Mouse (Mus musculus): Measurements from ENCODE around the gene Plaur. TPM values are rescaled to one million over a fixed set of nuclear protein-coding genes. Genes with fewer than 3 reads are reported as not detected.
A peak's percentile ranks its signal among the peaks of the same experiment; 100 is the strongest.

Plaur gene
- polyA plus RNA-seq, 1 experiment, result 191 TPM

- Histone ChIP-seq H3ac (ENCODE audit: control insufficient read depth, insufficient read length, low read depth) (peak overlapping the region; percentile 38), H3K36me3 (ENCODE audit: control insufficient read depth, insufficient read depth) (no peaks in the 10 kb centered on the region), H3K27me3 (ENCODE audit: control insufficient read depth, insufficient read depth, insufficient read length) (no peaks in the 10 kb centered on the region), H3K79me3 (ENCODE audit: low read depth) (peaks cover 5% of the 10 kb centered on the region), H3K4me3 (ENCODE audit: insufficient read depth, poor library complexity, severe bottlenecking) (peak overlapping the region; percentile 11), H3K79me2 (ENCODE audit: control insufficient read depth, insufficient read depth) (peaks cover 7% of the 10 kb centered on the region)
- TF ChIP-seq MAX (IDR thresholded peaks at IDR 0.05) (no peak), CTCF (IDR thresholded peaks at IDR 0.05; ENCODE audit: control insufficient read depth, insufficient read depth, insufficient read length) (no peak), USF1 (IDR thresholded peaks at IDR 0.05; ENCODE audit: low read depth) (no peak), FOSL1 (IDR thresholded peaks at IDR 0.05; ENCODE audit: insufficient read depth, low read length, poor library complexity, severe bottlenecking) (no peak), CEBPB (IDR thresholded peaks at IDR 0.05; ENCODE audit: low read depth) (no peak), MYOD1 (IDR thresholded peaks at IDR 0.05; ENCODE audit: control insufficient read depth, insufficient read length, low read depth) (no peak)
These were observed 4.4 kb upstream of the Plaur start for GRCm38 (mm10) chr7:24457726-24458370.

GRCm38 (mm10) chr7:24459440-24459839 is 2.8 kb upstream of the Plaur start:
- Histone ChIP-seq H3K4me3 (ENCODE audit: insufficient read depth, poor library complexity, severe bottlenecking) (peak overlapping the region; percentile 11), H3K79me2 (ENCODE audit: control insufficient read depth, insufficient read depth) (peaks cover 23% of the 10 kb centered on the region), H3K79me3 (ENCODE audit: low read depth) (peaks cover 21% of the 10 kb centered on the region), H3K27me3 (ENCODE audit: control insufficient read depth, insufficient read depth, insufficient read length) (no peaks in the 10 kb centered on the region), H3ac (ENCODE audit: control insufficient read depth, insufficient read length, low read depth) (no peak overlapping the region), H3K36me3 (ENCODE audit: control insufficient read depth, insufficient read depth) (peaks cover 8% of the 10 kb centered on the region)
- no peak for TF ChIP-seq FOSL1 (IDR thresholded peaks at IDR 0.05; ENCODE audit: insufficient read depth, low read length, poor library complexity, severe bottlenecking)
- no peak for TF ChIP-seq MYOG (IDR thresholded peaks at IDR 0.05; ENCODE audit: control insufficient read depth, extremely low read depth, insufficient read length)
- no peak for TF ChIP-seq CTCF (IDR thresholded peaks at IDR 0.05; ENCODE audit: control insufficient read depth, insufficient read depth, insufficient read length)
- no peak for TF ChIP-seq MAX (IDR thresholded peaks at IDR 0.05)
- TF ChIP-seq CEBPB (IDR thresholded peaks at IDR 0.05; ENCODE audit: low read depth), result no peak
- TF ChIP-seq MYOD1 (IDR thresholded peaks at IDR 0.05; ENCODE audit: control insufficient read depth, insufficient read length, low read depth), result no peak
- no peak for TF ChIP-seq USF1 (IDR thresholded peaks at IDR 0.05; ENCODE audit: low read depth)

GRCm38 (mm10) chr7:24459843-24460242 is 2.4 kb upstream of the Plaur start:
- TF ChIP-seq CEBPB (IDR thresholded peaks at IDR 0.05; ENCODE audit: low read depth) (peak; percentile 15), FOSL1 (IDR thresholded peaks at IDR 0.05; ENCODE audit: insufficient read depth, low read length, poor library complexity, severe bottlenecking) (no peak)
- Histone ChIP-seq H3K79me2 (ENCODE audit: control insufficient read depth, insufficient read depth) (peaks cover 27% of the 10 kb centered on the region), H3K79me3 (ENCODE audit: low read depth) (peaks cover 25% of the 10 kb centered on the region), H3K4me3 (ENCODE audit: insufficient read depth, poor library complexity, severe bottlenecking) (no peak overlapping the region), H3K36me3 (ENCODE audit: control insufficient read depth, insufficient read depth) (peaks cover 12% of the 10 kb centered on the region), H3ac (ENCODE audit: control insufficient read depth, insufficient read length, low read depth) (no peak overlapping the region), H3K27me3 (ENCODE audit: control insufficient read depth, insufficient read depth, insufficient read length) (no peaks in the 10 kb centered on the region)

GRCm38 (mm10) chr7:24461376-24462051 is 770 bp upstream of the Plaur start:
- Histone ChIP-seq H3K36me3 (ENCODE audit: control insufficient read depth, insufficient read depth) (peaks cover 29% of the 10 kb centered on the region), H3K79me2 (ENCODE audit: control insufficient read depth, insufficient read depth) (peaks cover 44% of the 10 kb centered on the region), H3ac (ENCODE audit: control insufficient read depth, insufficient read length, low read depth) (no peak overlapping the region), H3K4me3 (ENCODE audit: insufficient read depth, poor library complexity, severe bottlenecking) (no peak overlapping the region), H3K27me3 (ENCODE audit: control insufficient read depth, insufficient read depth, insufficient read length) (no peaks in the 10 kb centered on the region), H3K79me3 (ENCODE audit: low read depth) (peaks cover 42% of the 10 kb centered on the region)
- TF ChIP-seq MAX (IDR thresholded peaks at IDR 0.05) (no peak), FOSL1 (IDR thresholded peaks at IDR 0.05; ENCODE audit: insufficient read depth, low read length, poor library complexity, severe bottlenecking) (no peak), USF1 (IDR thresholded peaks at IDR 0.05; ENCODE audit: low read depth) (no peak), MYOD1 (IDR thresholded peaks at IDR 0.05; ENCODE audit: control insufficient read depth, insufficient read length, low read depth) (no peak)

GRCm38 (mm10) chr7:24466835-24467234 is 4.6 kb downstream of the Plaur start:
- no peak overlapping the region for H3K4me3 ChIP-seq (ENCODE audit: insufficient read depth, poor library complexity, severe bottlenecking)
- H3K27me3 ChIP-seq (ENCODE audit: control insufficient read depth, insufficient read depth, insufficient read length), result no peaks in the 10 kb centered on the region
- peaks cover 69% of the 10 kb centered on the region for H3K79me2 ChIP-seq (ENCODE audit: control insufficient read depth, insufficient read depth)
- peaks cover 65% of the 10 kb centered on the region for H3K79me3 ChIP-seq (ENCODE audit: low read depth)
- TF ChIP-seq USF1 (IDR thresholded peaks at IDR 0.05; ENCODE audit: low read depth), result no peak
- TF ChIP-seq CEBPB (IDR thresholded peaks at IDR 0.05; ENCODE audit: low read depth), result no peak
- TF ChIP-seq CTCF (IDR thresholded peaks at IDR 0.05; ENCODE audit: control insufficient read depth, insufficient read depth, insufficient read length), result no peak
- TF ChIP-seq MYOD1 (IDR thresholded peaks at IDR 0.05; ENCODE audit: control insufficient read depth, insufficient read length, low read depth), result no peak
- TF ChIP-seq FOSL1 (IDR thresholded peaks at IDR 0.05; ENCODE audit: insufficient read depth, low read length, poor library complexity, severe bottlenecking), result no peak
- no peak for TF ChIP-seq MYOG (IDR thresholded peaks at IDR 0.05; ENCODE audit: control insufficient read depth, extremely low read depth, insufficient read length)
- no peak for TF ChIP-seq MAX (IDR thresholded peaks at IDR 0.05)
- peaks cover 68% of the 10 kb centered on the region for H3K36me3 ChIP-seq (ENCODE audit: control insufficient read depth, insufficient read depth)
- no peak overlapping the region for H3ac ChIP-seq (ENCODE audit: control insufficient read depth, insufficient read length, low read depth)

- Histone ChIP-seq H3K79me3 (ENCODE audit: low read depth) (peaks cover 61% of the 10 kb centered on the region), H3ac (ENCODE audit: control insufficient read depth, insufficient read length, low read depth) (no peak overlapping the region), H3K4me3 (ENCODE audit: insufficient read depth, poor library complexity, severe bottlenecking) (no peak overlapping the region), H3K36me3 (ENCODE audit: control insufficient read depth, insufficient read depth) (peaks cover 78% of the 10 kb centered on the region), H3K27me3 (ENCODE audit: control insufficient read depth, insufficient read depth, insufficient read length) (no peaks in the 10 kb centered on the region), H3K79me2 (ENCODE audit: control insufficient read depth, insufficient read depth) (peaks cover 71% of the 10 kb centered on the region)
- TF ChIP-seq USF1 (IDR thresholded peaks at IDR 0.05; ENCODE audit: low read depth) (no peak), MYOG (IDR thresholded peaks at IDR 0.05; ENCODE audit: control insufficient read depth, extremely low read depth, insufficient read length) (no peak), FOSL1 (IDR thresholded peaks at IDR 0.05; ENCODE audit: insufficient read depth, low read length, poor library complexity, severe bottlenecking) (no peak), MYOD1 (IDR thresholded peaks at IDR 0.05; ENCODE audit: control insufficient read depth, insufficient read length, low read depth) (no peak), MAX (IDR thresholded peaks at IDR 0.05) (no peak), CTCF (IDR thresholded peaks at IDR 0.05; ENCODE audit: control insufficient read depth, insufficient read depth, insufficient read length) (no peak), CEBPB (IDR thresholded peaks at IDR 0.05; ENCODE audit: low read depth) (no peak)
These were observed 5.6 kb downstream of the Plaur start for GRCm38 (mm10) chr7:24467886-24468285.

Data from C2C12 (cell line).